Mouse (Mus musculus) intestine, embryonic 16.5 days (tissue): ENCODE data around the gene Larp6. TPM values are rescaled to one million over a fixed set of nuclear protein-coding genes. Genes with fewer than 3 reads are reported as not detected.

Source experiments
- ATAC-seq: fragments of 200-750 bp; cut with Nextera tagmentation; 2 replicates; pipeline ENCODE4 v1.8.0; 2017; ENCODE audit warnings: moderate TSS enrichment, moderate library complexity
- H3K27ac ChIP-seq: fragments of 300-500 bp; sonication (generic); 2 replicates; pipeline ENCODE4 v1.5.1; 2014; ENCODE audit warnings: mild to moderate bottlenecking, low read length
- H3K27me3 ChIP-seq: fragments of 300-500 bp; sonication (generic); replicated peaks from 2 replicates; pipeline ENCODE4 v1.6.1; 2014; ENCODE audit warnings: low read length, control low read depth, mixed read lengths; ENCODE audit not compliant: control insufficient read depth, insufficient read depth
- H3K36me3 ChIP-seq: fragments of 300-500 bp; sonication (generic); 2 replicates; pipeline ENCODE4 v1.6.1; 2014; ENCODE audit warnings: low read length, control low read depth; ENCODE audit not compliant: control insufficient read depth, insufficient read depth
- H3K4me1 ChIP-seq: fragments of 300-500 bp; sonication (generic); 2 replicates; pipeline ENCODE4 v1.6.1; 2014; ENCODE audit warnings: low read length, control low read depth, mixed read lengths; ENCODE audit not compliant: control insufficient read depth, insufficient read depth
- H3K4me2 ChIP-seq: fragments of 300-500 bp; sonication (generic); 2 replicates; pipeline ENCODE4 v1.6.1; 2014; ENCODE audit warnings: low read depth, low read length, control low read depth
- H3K4me3 ChIP-seq: fragments of 300-500 bp; sonication (generic); 2 replicates; pipeline ENCODE4 v1.5.1; 2014; ENCODE audit warnings: mild to moderate bottlenecking, low read length
- H3K9ac ChIP-seq: fragments of 300-500 bp; sonication (generic); 2 replicates; pipeline ENCODE4 v1.6.1; 2014; ENCODE audit warnings: low read depth, low read length
- H3K9me3 ChIP-seq: fragments of 300-500 bp; sonication (generic); 2 replicates; pipeline ENCODE4 v1.6.1; 2016; ENCODE audit warnings: low read length, control low read depth; ENCODE audit not compliant: control insufficient read depth
- WGBS: fragments of 180-500 bp; shearing (Covaris S2); extraction: QIAGEN DNeasy Blood & Tissue Kit; methylation state at CpG from one replicate; pipeline ENCODE4 v1.1.7; 2014; 5-methylcytosine and 5-hydroxymethylcytosine counted together
- polyA plus RNA-seq: library from polyadenylated mRNA; unstranded; fragments of >200 nt; fragmentation: Nextera tagmentation; extraction: Ambion mirVana; gene quantifications from 2 replicates; pipeline ENCODE4 v1.2.1, GENCODE M21; 2015

Larp6 gene
- polyA plus RNA-seq = 1.6 and 1.7 TPM in 2 replicates

DNA sequence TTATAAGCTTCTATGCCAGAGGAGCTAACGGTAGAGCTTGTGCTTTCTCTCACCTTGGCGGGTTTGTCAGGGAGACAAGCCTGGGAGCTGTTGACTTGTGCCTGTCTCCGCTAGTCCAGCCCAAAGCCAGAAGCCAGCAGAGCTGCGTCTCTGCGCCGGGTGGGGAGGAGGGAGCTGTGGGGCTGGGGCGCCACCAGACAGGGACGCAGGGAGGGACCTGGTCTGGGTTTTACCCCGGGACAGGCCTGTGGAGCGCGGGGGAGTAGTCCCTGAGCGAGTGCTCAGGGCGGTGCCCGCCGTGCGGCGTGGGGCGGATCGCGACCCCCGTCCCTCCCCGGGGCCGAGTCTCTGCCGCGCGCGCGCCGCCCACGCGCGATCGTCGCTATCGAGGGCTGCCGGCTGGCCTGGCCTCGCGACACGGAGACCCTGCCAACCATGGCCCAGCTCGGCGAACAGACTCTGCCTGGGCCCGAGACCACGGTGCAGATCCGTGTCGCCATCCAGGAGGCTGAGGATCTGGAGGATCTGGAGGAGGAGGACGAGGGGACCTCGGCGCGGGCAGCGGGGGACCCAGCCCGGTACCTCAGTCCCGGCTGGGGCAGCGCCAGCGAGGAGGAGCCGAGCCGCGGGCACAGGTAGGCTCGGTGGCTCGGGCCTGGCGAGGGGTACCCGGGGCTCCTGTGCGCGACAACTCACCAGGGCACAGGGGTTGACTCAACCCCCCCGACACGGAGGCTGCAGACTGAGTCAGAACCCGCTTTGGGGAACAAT is at the start of gene Larp6:
Gene Larp6 (plus strand): TSS at position 219 of the 771 bp plus-strand sequence.
- H3K27me3 ChIP-seq = no peaks in the 10 kb centered on the region; the same call in 1 of the 2 replicates
- peak; percentile 50; the same call in 1 of the 2 replicates for ATAC-seq
- 4% methylated on average over 63 of the region's 66 CpGs for WGBS

DNA sequence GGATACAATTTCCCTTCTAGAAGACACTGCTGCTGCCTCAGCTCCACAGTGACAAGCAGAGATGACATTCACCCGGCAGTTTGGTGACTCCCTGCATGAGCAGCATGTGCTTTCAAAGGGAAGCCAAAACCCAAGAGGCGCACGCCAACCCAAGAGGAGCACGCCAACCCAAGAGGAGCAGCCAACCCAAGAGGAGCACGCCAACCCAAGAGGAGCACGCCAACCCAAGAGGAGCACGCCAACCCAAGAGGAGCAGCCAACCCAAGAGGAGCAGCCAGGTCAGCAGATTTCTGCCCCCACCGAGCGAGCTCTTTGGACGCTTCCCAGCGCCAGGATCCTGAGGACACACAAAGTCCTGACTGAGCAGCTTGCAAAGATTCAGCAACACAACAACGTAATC is 48.4 kb upstream of the Larp6 start:
- H3K4me1 ChIP-seq = no peaks in the 10 kb centered on the region
- H3K9me3 ChIP-seq = no peaks in the 10 kb centered on the region
- H3K4me2 ChIP-seq = no peak overlapping the region
- no peaks in the 10 kb centered on the region for H3K36me3 ChIP-seq
- WGBS = 96% methylated on average over 12 of the region's 12 CpGs
- no peak for ATAC-seq
- no peaks in the 10 kb centered on the region for H3K27me3 ChIP-seq
- H3K9ac ChIP-seq = no peak overlapping the region
- H3K4me3 ChIP-seq = no peak overlapping the region
- no peak overlapping the region for H3K27ac ChIP-seq

More for the DNA sequence above, at the start of gene Larp6:
- Histone ChIP-seq H3K36me3 (no peaks in the 10 kb centered on the region), H3K4me3 (peak within 1 kb of the TSS; percentile 64), H3K27ac (no peak within 1 kb of the TSS), H3K9me3 (no peaks in the 10 kb centered on the region), H3K9ac (peak within 1 kb of the TSS; percentile 82), H3K4me1 (0 out of 2 replicates have a peak, but pooled peaks cover 4% of the 10 kb centered on the region), H3K4me2 (peak within 1 kb of the TSS; percentile 99)

DNA sequence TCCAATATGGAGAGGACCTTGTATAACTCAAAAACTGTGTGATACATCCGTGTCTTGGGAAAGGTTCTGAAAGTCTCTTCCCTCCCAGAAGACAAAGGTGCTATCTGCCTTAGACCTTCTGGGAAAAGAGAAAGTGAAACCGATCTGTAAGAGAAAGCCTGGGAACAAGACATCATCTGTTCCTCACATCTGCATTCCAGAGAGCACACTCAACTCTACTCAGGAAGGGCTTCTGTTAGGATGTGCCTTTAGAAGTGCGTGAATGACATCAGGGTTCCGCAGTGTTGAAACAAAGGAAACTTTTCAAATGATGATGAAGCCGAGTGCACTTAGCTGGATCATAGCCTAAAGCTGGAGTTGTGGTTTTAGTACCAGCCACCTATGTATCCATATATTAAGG is 47.9 kb upstream of the Larp6 start:
- WGBS = 87% methylated on average over 5 of the region's 5 CpGs
- no peak overlapping the region for H3K4me2 ChIP-seq
- no peaks in the 10 kb centered on the region for H3K9me3 ChIP-seq
- no peaks in the 10 kb centered on the region for H3K4me1 ChIP-seq
- no peaks in the 10 kb centered on the region for H3K36me3 ChIP-seq
- H3K4me3 ChIP-seq = no peak overlapping the region
- no peak for ATAC-seq
- H3K9ac ChIP-seq = no peak overlapping the region
- H3K27me3 ChIP-seq = no peaks in the 10 kb centered on the region
- H3K27ac ChIP-seq = no peak overlapping the region

DNA sequence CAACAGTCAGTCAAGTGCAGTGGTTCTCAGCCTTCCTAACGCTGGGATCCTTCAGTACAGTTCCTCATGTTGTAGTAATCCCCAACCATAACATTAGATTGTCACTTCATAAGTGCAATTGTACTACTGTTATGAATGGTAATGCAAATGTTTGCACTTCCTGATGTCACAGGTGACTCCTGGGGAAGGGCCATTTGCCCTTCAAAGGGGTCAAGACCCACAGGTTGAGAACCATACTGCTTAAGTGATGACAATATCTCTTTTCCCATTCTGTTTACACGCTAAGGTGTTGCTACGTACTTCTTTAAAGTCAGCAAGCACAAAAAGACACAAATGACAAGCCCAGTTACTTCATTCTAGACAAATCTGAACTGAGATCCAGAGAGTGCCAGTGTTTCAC is 47.3 kb upstream of the Larp6 start:
- Histone ChIP-seq H3K36me3 (no peaks in the 10 kb centered on the region), H3K4me3 (no peak overlapping the region), H3K4me2 (no peak overlapping the region), H3K4me1 (no peaks in the 10 kb centered on the region), H3K27me3 (no peaks in the 10 kb centered on the region), H3K27ac (no peak overlapping the region), H3K9me3 (no peaks in the 10 kb centered on the region), H3K9ac (no peak overlapping the region)
- WGBS = 91% methylated on average over 3 of the region's 3 CpGs
- no peak for ATAC-seq

DNA sequence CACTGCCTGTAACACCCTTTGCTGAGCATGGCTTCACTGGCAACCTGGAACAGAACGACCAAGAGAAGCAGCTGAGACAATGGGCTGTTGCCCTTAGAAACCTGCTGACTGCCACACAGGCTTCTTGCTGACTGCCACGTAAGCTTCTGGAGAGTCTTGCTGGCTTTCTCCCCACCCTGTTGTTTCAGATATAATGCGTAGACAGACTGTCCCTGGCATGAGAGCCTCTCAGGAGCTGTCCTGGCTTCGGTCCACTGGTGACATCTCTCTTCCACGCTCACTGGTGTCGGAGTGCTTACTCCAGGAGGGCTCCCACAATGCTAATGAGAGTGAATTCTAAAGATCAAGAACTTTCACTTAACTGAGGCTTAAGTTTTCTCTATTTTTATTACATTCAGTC is 43.9 kb upstream of the Larp6 start:
- no peaks in the 10 kb centered on the region for H3K9me3 ChIP-seq
- no peaks in the 10 kb centered on the region for H3K36me3 ChIP-seq
- H3K4me3 ChIP-seq = no peak overlapping the region
- H3K27ac ChIP-seq = no peak overlapping the region
- no peaks in the 10 kb centered on the region for H3K4me1 ChIP-seq
- WGBS = 89% methylated on average over 6 of the region's 6 CpGs
- no peak for ATAC-seq
- H3K9ac ChIP-seq = no peak overlapping the region
- H3K27me3 ChIP-seq = no peaks in the 10 kb centered on the region
- no peak overlapping the region for H3K4me2 ChIP-seq

DNA sequence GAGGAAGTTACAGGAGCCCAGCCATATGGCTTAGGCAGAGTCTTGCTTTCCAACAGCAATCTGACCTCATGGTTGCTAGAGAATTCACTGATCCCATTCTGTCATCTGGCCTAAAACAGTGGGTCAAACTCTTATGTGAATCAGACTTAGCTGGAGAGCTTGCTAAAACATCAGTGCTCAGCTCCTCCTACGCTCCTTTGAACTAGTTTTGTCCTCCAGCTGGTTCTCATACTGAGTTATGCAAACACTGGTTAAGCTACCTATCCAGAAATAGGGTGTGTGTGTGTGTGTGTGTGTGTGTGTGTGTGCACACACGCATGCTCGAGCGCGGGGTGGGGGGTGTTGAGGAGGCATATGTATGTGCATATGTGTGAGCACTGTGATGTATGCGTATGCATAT is 40.2 kb upstream of the Larp6 start:
- Histone ChIP-seq H3K9ac (no peak overlapping the region), H3K4me1 (no peaks in the 10 kb centered on the region), H3K9me3 (no peaks in the 10 kb centered on the region), H3K27me3 (no peaks in the 10 kb centered on the region), H3K27ac (no peak overlapping the region), H3K4me3 (no peak overlapping the region), H3K36me3 (no peaks in the 10 kb centered on the region), H3K4me2 (no peak overlapping the region)
- ATAC-seq = no peak
- WGBS = 97% methylated on average over 6 of the region's 6 CpGs

DNA sequence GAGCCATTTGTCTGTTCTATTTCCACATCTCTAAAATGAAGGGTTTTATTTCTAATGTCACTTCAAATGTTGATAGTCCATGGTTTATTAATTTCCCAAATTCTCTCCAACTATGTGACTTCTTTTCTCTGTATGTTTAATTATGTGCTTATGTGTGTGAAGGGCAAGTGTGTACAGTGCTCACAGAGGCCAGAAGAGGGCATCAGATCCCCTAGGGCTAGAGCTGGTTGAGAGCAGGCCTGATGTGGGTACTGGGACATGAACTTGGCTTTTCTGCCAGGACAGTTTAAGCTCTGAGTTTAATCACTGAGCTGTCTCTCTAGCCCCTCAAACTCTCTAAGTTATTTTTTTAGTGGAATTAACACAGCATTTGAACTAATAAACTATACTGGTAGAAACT is 38.0 kb upstream of the Larp6 start:
- no peak for ATAC-seq
- H3K4me3 ChIP-seq = no peak overlapping the region
- H3K27ac ChIP-seq = no peak overlapping the region
- H3K4me2 ChIP-seq = no peak overlapping the region
- no peak overlapping the region for H3K9ac ChIP-seq
- 0 out of 2 replicates have a peak, but pooled peaks cover 1% of the 10 kb centered on the region for H3K36me3 ChIP-seq
- no peaks in the 10 kb centered on the region for H3K9me3 ChIP-seq
- H3K4me1 ChIP-seq = no peaks in the 10 kb centered on the region
- H3K27me3 ChIP-seq = no peaks in the 10 kb centered on the region

DNA sequence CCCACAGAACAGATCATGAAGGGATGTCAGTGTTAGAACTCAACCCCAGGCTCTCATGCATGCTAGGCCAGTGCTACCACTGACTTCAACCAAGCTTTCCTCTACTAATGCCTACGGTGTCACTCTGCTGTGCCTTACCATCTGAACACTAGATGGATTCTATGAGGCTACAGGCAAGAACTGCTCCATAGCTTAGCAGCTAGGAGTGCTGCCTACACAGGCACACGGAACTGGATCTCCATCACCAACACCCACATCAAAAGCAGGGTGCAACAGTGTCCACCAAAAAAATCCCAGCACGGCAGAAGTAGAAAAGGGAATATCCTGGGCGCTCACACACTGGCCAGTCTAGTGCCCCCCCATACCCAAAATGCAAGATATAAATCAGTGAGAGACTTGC is 36.4 kb upstream of the Larp6 start:
- Histone ChIP-seq H3K4me1 (no peaks in the 10 kb centered on the region), H3K36me3 (0 out of 2 replicates have a peak, but pooled peaks cover 4% of the 10 kb centered on the region), H3K9me3 (no peaks in the 10 kb centered on the region), H3K4me2 (no peak overlapping the region), H3K27me3 (no peaks in the 10 kb centered on the region), H3K27ac (no peak overlapping the region), H3K4me3 (no peak overlapping the region), H3K9ac (no peak overlapping the region)
- ATAC-seq = no peak
- 92% methylated on average over 4 of the region's 4 CpGs for WGBS

DNA sequence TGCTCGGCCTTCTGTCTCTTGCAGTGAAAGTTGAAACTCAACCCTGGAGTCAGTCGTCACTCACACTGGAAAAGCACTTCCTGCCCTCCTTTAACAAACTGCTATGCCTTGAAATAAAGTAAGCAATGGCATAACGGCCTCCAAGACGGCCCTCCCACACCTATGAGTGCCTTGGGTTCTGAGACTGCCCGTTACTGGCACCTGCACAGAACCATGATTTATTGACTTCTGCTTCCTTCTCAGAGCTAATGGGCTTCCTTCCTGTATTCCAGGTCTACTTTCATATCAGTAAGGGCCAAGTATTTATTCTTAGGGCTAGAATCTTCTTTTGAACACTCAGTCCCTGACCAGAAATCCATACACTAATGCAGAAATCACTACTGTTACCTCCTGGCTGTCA is 33.9 kb upstream of the Larp6 start:
- Histone ChIP-seq H3K36me3 (0 out of 2 replicates have a peak, but pooled peaks cover 4% of the 10 kb centered on the region), H3K27ac (no peak overlapping the region), H3K4me3 (no peak overlapping the region), H3K4me2 (no peak overlapping the region), H3K4me1 (no peaks in the 10 kb centered on the region), H3K9me3 (no peaks in the 10 kb centered on the region), H3K9ac (no peak overlapping the region), H3K27me3 (no peaks in the 10 kb centered on the region)
- ATAC-seq = no peak
- 61% methylated on average over 5 of the region's 5 CpGs for WGBS

DNA sequence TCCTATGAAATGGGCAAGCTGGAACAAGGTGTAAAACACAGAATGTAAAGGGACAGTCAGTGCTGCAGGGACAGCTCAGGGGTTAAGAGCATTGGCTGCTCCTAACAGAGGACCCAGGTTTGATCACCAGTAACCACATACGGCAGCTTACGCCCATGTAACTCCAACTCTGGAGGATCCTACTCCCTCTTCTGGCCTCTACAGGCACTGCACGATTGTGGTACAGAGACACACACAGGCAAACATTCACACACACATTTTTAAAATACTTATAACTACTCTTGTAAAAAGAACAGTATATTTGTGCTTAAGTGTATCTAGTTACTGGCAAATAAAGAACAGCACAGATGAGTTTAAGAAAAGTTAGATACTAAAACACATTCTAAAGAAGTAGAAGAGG is 31.8 kb upstream of the Larp6 start:
- WGBS = 93% methylated on average over 3 of the region's 3 CpGs
- no peaks in the 10 kb centered on the region for H3K4me1 ChIP-seq
- H3K4me3 ChIP-seq = no peak overlapping the region
- H3K9ac ChIP-seq = no peak overlapping the region
- no peaks in the 10 kb centered on the region for H3K9me3 ChIP-seq
- no peak overlapping the region for H3K4me2 ChIP-seq
- ATAC-seq = no peak
- H3K27me3 ChIP-seq = no peaks in the 10 kb centered on the region
- peaks cover 4% of the 10 kb centered on the region; the same call in 1 of the 2 replicates for H3K36me3 ChIP-seq
- no peak overlapping the region for H3K27ac ChIP-seq
